Mouse (Mus musculus) liver, postnatal 0 days (tissue): ENCODE results near the gene Rabgap1l.

ENCODE experiments used
- CTCF ChIP-seq: sonication (generic); IDR thresholded peaks from 2 replicates; pipeline ENCODE4 v1.5.1; 2016; ENCODE audit warnings: antibody characterized with exemption, low read depth
- EP300 ChIP-seq: IDR thresholded peaks from 2 replicates; pipeline ENCODE4 v1.6.1; 2016; ENCODE audit warnings: antibody characterized with exemption, low read depth, mild to moderate bottlenecking

DNA sequence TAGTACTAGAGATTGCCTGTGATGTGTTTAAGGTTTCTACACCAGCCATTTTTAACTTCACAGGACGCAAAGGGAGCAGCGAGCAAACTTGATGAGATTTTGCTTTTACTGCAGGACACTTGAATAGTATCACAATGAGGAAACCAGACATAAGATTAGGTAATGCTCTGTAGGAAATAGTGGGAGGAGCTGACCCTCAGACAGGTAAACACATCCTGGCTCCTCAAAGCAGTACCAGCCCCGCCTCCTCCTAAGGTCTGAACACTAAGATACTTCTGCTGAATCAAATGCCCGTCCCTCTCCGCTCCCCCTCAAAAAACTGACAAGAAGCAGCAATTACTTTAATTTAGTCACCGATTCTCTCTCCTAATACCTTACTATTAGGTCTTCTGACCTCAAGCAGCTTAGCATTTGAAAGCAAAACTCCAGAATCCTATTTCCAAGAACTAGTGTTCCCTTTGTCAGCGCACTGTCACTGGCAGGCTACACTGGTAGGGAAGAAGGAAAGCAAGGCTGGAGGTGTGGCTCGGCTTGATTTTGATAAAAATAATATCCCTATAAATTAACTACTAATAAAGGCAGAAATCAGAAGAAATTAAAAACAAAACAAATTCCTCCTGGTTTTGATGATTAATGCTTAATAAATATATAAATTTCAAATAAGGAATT lies 474.8 kb downstream of the Rabgap1l start:
- TF ChIP-seq EP300: no peak
- no peak for TF ChIP-seq CTCF
